Mouse (Mus musculus) 416B (cell line): ENCODE results near the gene Bcl11b.

Experiments used
- DNase-seq: peaks from one replicate; pipeline ENCODE4 v3.0.0; 2011; ENCODE audit warnings: low read depth

The Bcl11b gene

DNA sequence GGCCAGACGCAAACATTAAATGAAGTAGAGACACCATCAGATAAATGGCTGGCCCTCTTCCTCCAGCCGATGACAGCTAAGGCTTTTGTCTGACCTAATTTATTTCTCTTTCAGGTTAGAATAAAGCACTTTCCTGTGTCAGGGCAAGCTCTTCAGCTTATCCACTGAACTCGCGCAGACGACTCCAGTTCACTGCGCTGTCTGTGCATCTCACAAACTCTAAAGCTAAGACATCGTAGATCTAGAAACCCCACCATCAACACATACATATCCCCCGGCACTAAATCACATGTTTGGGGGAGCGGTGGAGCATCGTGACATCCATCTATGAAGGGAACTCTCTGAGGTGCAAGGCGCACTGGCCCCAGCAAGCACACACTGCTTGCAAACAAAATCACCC is 5.5 kb downstream of the Bcl11b start:
- DNase-seq: no peak

DNA sequence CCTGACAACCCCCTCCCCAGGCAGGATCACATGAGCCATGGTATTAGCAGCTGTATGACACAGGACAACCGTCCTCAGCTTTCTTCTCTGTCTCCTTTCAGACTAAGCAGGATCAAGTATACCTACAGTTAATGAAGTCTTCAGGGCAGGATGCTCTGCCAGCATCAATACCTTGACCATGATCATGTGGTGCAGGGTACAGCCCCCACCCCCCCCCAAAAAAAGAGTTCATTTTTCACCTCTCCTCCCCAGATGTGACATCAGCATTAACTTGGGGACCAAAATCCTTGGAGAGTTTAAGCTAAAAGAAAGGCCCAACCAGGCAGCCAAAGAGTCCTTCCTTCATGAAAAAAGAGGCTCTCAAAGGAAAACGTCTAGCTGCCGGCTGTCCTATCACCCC is 6.2 kb downstream of the Bcl11b start:
- DNase-seq: no peak

DNA sequence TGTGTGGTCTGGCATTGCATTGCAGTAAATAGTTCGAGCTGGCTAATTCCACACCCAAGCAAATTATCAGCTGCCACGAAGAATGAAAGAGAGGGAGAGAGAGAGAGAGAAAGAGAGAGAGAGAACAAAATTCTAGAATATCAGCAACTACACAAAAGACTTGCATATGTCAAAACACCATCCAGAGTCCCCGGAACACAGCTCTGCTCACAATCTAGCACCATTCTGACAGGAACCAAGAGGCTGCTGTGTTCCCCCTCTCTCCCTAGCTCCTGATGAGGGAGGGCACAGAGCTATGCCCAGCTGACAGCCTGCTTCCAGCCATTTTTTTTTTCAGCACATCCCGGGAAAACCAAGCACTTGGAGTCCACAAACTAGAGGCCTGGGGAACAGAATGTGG is 6.6 kb downstream of the Bcl11b start:
- DNase-seq: no peak

DNA sequence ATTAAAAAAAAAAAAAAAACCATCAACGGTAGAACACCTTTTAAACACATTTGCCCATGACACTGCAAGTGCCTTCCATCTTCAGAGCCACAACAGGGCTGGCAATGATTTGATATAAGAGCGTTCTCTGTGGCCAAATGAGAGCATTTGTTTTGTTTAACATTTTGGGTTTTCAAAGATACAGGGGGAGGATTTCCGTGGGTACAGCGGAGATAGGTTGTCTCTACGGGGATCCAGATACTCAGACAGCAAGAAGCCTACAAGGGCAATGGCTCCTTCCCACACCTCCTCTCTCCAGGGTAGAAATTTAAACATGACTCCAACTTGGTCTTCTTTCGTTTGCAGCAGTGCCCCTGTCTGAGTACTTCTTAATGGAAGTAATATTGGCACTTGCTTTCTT is 7.2 kb downstream of the Bcl11b start:
- no peak for DNase-seq

- no peak for DNase-seq
These were observed 9.0 kb downstream of the Bcl11b start for GRCm38 (mm10) chr12:107994421-107994820.

DNA sequence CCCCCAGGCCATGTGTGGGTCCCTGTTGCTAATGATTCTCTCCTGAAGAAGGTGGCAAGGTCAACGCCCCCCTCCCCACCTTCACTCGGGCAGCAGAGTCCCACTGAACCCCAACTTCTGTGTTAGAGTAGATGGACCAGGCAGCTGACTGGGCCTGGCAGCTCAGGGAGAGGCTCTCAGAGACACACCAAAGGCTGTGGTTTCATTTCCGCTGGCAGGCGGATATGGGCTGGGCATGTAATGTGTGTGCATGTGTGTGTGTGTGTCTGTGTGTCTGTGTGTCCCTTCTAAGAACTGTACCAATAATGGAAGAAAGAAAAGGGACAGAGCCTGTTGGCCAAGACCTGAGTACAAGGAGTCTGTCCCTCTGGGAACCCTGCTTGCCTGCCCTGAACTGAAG is 10.4 kb downstream of the Bcl11b start:
- no peak for DNase-seq

DNA sequence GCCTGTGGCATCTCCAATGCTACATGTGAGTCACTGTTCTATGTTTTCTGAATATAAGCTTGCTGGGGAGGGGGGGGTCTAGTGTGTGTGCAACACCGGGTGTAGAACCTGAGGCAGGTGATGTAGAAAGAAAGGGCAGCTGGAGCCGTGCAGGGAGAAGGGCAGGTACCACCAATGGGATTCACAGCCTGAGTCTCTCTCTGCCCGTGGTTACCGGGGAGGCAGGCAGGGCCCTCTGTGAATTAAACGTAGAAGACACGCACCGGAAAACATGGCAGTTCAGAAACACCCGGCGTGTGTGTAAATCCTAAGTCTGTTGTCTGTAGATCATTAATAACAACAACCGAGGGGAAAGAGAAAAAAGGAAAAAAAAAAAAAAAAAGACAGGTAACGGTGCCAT is 12.2 kb downstream of the Bcl11b start:
- no peak for DNase-seq

DNA sequence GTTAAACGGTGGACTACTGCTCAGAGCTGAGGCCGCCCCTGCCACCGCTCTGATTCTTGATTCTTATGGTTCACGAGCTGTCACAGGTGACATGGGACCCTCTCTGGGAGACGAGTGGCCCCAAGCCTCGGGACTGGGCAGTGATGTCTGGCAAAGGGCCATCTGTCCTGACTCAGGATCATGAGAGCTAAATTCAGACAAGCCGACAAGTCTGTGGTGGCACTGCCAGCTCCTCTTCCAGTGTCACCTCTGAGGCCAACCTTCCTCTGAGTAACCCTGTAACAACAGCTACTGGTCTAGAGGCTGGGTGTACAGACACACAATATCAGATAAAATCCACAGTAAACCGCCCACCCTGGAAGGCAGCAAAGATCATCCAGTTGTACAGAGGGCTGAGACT is 20.2 kb downstream of the Bcl11b start:
- no peak for DNase-seq

DNA sequence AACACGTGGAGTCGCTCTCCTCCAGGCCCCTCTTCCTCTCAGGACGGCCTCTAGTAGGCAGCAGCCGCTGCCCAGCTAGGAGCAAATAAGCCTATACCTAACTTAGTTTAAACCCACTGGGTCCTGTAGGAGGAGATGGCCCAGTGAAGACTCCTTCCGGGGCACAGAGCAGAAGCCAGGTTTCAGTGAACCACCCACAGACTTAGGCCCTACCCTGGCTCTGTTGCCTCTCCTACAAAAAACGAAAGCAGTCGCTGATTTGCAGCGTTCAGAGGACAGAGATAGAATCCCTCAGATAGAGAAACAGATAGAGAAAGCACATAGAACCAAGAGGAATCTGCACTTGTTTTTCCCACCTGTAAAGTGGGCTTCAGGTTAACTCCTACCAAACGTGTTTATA is 21.1 kb downstream of the Bcl11b start:
- DNase-seq: no peak

- DNase-seq: no peak
These were observed 22.2 kb downstream of the Bcl11b start for GRCm38 (mm10) chr12:107981231-107981630.

- no peak for DNase-seq
These were observed 23.0 kb downstream of the Bcl11b start for GRCm38 (mm10) chr12:107980261-107980961.

DNA sequence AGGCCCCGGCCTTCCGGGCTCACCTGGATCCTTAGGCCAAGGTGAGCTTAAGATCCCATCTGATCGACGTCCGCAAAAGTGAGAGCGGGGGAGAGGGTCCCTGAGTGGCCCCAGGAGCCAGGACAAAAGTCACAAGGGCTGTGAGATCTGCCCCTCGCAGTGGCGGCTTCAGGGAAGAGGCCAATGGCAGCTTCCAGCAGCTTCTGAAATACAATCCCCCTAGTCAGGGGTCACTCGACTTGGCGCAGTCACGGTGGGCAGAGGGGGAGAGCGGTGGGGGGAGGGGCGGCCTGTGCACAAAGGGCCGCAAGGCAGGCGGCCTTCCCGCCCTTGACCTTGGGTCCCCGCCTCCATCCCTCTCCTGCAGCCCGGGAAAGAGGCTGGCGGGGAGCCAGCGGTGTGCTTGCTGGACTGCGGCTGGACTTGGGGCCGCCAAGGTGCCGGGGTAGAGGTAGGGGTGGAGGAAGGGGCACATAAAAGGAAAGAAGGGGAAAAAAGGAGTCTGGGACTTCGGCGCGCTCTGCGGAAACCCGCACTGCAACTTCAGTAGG is 23.6 kb downstream of the Bcl11b start:
- DNase-seq: no peak

DNA sequence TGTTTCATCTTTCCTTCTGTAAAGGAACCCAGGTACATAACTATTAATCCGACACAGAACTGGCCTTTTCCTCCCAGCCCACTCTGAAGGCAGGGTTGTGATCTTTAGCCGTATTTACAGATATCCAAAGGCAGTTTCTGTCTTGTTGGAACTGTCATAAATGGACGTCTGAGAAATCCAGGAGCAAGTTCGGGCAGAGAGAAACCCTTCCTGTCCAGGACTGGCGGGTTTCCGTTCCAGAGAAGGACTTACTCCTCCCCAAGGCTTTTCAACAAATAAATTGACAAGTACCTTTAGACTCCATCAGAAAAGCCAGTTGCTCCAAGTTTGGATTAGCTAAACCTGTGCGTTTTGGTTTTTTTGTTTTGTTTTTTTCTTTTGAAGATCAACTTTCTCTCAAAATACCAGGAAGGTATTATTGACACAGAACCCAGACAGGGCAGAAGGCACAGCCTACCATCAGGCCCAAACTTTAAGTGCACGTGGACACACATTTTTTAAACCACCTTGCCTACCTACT is 24.6 kb downstream of the Bcl11b start:
- DNase-seq: no peak

DNA sequence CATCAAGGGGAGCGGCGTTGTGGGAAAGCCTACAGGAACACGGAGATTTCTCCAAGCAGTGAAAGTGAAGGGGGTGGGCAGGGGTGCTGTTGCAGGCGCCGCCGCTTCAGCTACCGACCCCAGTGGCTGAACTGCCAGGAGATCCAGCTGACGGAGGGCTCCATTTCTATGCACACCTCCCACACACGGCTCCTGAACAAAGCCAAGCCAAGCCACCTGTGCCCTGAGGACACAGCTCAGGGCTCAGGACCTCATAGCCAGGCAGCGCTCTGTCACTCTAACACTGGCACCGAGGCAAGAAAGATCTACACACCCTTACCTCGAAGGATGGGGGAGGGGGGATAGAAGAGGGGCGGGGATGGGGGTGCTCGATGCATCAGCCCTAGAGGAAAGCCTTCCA is 25.3 kb downstream of the Bcl11b start:
- DNase-seq: no peak

- DNase-seq: no peak
These were observed 25.9 kb downstream of the Bcl11b start for GRCm38 (mm10) chr12:107977534-107977933.

GRCm38 (mm10) chr12:107977086-107977485 is 26.3 kb downstream of the Bcl11b start:
- no peak for DNase-seq

- no peak for DNase-seq
These were observed 26.8 kb downstream of the Bcl11b start for GRCm38 (mm10) chr12:107976571-107977001.

- no peak for DNase-seq
These were observed 27.4 kb downstream of the Bcl11b start for GRCm38 (mm10) chr12:107975897-107976570.

- no peak for DNase-seq
These were observed 27.9 kb downstream of the Bcl11b start for GRCm38 (mm10) chr12:107975479-107975896.

- no peak for DNase-seq
These were observed 28.9 kb downstream of the Bcl11b start for GRCm38 (mm10) chr12:107974504-107974903.

GRCm38 (mm10) chr12:107973556-107974140 is 29.8 kb downstream of the Bcl11b start:
- no peak for DNase-seq

GRCm38 (mm10) chr12:107971081-107971780 is 32.2 kb downstream of the Bcl11b start:
- no peak for DNase-seq
